Comparison of ENCODE assay signal across 14 mouse cellular contexts in the genomic region with DNA sequence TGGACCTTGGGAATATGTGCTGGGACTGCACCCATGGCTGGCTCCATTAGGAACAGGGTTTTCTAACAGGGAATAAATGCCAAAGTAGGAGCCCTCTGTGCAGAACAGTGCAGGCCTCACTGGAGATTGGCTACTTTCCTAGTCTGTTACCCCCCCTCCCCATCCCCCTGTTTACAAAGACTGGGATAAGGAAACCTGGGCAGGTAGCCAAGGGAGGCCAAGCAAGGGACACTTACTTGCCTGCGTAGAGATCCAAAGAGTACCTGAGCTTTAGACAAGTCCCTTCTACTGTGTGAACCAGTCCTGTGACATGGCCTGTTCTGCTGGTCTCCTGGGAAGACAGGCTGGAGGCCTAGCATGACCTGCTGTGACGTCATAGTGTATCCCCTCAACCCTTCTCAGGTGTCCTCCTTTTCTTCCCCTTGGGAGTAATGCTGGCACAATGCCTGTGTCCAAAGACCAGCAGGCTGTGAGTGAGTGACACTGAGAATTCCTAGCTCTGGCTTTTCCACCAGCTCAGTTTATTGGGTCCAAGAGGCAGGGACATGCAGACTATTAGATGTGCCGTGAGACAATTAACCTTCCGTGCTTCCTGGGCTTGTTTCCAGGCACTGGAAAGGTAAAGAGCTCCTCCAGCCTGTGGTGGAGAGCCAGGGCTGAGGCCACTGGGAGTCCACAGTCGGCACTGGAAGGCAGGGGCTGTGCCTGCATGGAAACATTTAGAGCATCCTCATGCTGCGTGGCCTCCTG. TPM values are rescaled to one million over a fixed set of nuclear protein-coding genes. Genes with fewer than 3 reads are reported as not detected.
A peak's percentile ranks its signal among the peaks of the same experiment; 100 is the strongest.
DNase-seq lines count a peak whose midpoint lies in the region; ATAC-seq lines count a peak whose summit lies in the region.
"Had no signal": no experiment of that assay in that cellular context is flagged by ENCODE, and none has a peak within 500 bp of the region (broad histone marks: within the 10 kb centered on the region; RNA-seq: fewer than 3 reads in every experiment).

No protein-coding gene starts in this region.

- no peak overlapping the region for H3K9ac ChIP-seq in hindbrain, embryonic 15.5 days
- H3K9ac ChIP-seq in stomach, embryonic 16.5 days (ENCODE audit: low read length) = no peak overlapping the region

- H3K4me2 ChIP-seq in hindbrain, embryonic 15.5 days = no peak overlapping the region
- no peak overlapping the region for H3K4me2 ChIP-seq in stomach, embryonic 16.5 days (ENCODE audit: low read depth, low read length)

- H3K36me3 ChIP-seq in hindbrain, embryonic 15.5 days = no peaks in the 10 kb centered on the region
- H3K36me3 ChIP-seq in hindbrain, embryonic 10.5 days = no peaks in the 10 kb centered on the region
- H3K36me3 ChIP-seq in stomach, embryonic 16.5 days (ENCODE audit: control insufficient read depth, insufficient read depth, low read length) = no peaks in the 10 kb centered on the region
- H3K36me3 ChIP-seq: midbrain, embryonic 10.5 days had no signal

- no peak overlapping the region for H3K4me3 ChIP-seq in hindbrain, embryonic 15.5 days
- no peak overlapping the region for H3K4me3 ChIP-seq in hindbrain, embryonic 10.5 days
- H3K4me3 ChIP-seq in stomach, embryonic 16.5 days (replicated peaks; ENCODE audit: low read length) = no peak overlapping the region
- H3K4me3 ChIP-seq: midbrain, embryonic 10.5 days had no signal

- H3K27ac ChIP-seq in hindbrain, embryonic 15.5 days (replicated peaks) = no peak overlapping the region
- no peak overlapping the region for H3K27ac ChIP-seq in hindbrain, embryonic 10.5 days
- H3K27ac ChIP-seq in stomach, embryonic 16.5 days (ENCODE audit: low read length) = no peak overlapping the region
- H3K27ac ChIP-seq: midbrain, embryonic 10.5 days had no signal

- intact Hi-C loops in left cerebral cortex, postnatal 36 days (cut with DNase I) = no loop called here

- 71% methylated on average over 6 of the region's 6 CpGs for WGBS in hindbrain, embryonic 15.5 days
- WGBS in hindbrain, embryonic 10.5 days = 92% methylated on average over 6 of the region's 6 CpGs
- WGBS in stomach, embryonic 16.5 days = 56% methylated on average over 6 of the region's 6 CpGs

- no peaks in the 10 kb centered on the region for H3K27me3 ChIP-seq in hindbrain, embryonic 15.5 days
- no peaks in the 10 kb centered on the region for H3K27me3 ChIP-seq in hindbrain, embryonic 10.5 days (ENCODE audit: insufficient read depth, poor library complexity, severe bottlenecking)
- H3K27me3 ChIP-seq in stomach, embryonic 16.5 days (ENCODE audit: control insufficient read depth, insufficient read depth, low read length) = no peaks in the 10 kb centered on the region

- peak; percentile 45; the same call in 1 of the 2 replicates for ATAC-seq in hindbrain, embryonic 15.5 days (ENCODE audit: low FRiP score, low read depth)
- peak; percentile 86 for ATAC-seq in stomach, embryonic 16.5 days (ENCODE audit: insufficient read depth, low FRiP score)
- no peak for ATAC-seq in monocyte, adult 5-6 weeks (replicated peaks; ENCODE audit: insufficient number of reproducible peaks, low FRiP score, low TSS enrichment, poor library complexity, severe bottlenecking)

- no peak for DNase-seq in hindbrain, embryonic 10.5 days (ENCODE audit: low spot score)
- DNase-seq in ovary, postnatal 14 days (ENCODE audit: low spot score) = peak; percentile 5
- no peak for DNase-seq in ovary, postnatal 36 days (ENCODE audit: low spot score)
- peak; percentile 10 to 15 for DNase-seq in kidney, adult 8-10 months
- DNase-seq in left cerebral cortex, postnatal 36 days (ENCODE audit: low spot score in 2 of 2) = no peak
- DNase-seq: cerebellum, adult 9-10 months; gastrocnemius, postnatal 10 days; right cerebral cortex, postnatal 4 days; thymus, adult 2 months had no signal

- H3K4me1 ChIP-seq in hindbrain, embryonic 15.5 days (replicated peaks) = no peaks in the 10 kb centered on the region
- H3K4me1 ChIP-seq in hindbrain, embryonic 10.5 days (replicated peaks) = no peaks in the 10 kb centered on the region
- peaks cover 4% of the 10 kb centered on the region; the same call in 1 of the 2 replicates for H3K4me1 ChIP-seq in stomach, embryonic 16.5 days (ENCODE audit: control insufficient read depth, insufficient read depth, low read length)

- H3K9me3 ChIP-seq in hindbrain, embryonic 15.5 days = no peaks in the 10 kb centered on the region
- H3K9me3 ChIP-seq in hindbrain, embryonic 10.5 days = 0 out of 2 replicates have a peak, but pooled peaks cover 3% of the 10 kb centered on the region
- H3K9me3 ChIP-seq in stomach, embryonic 16.5 days (replicated peaks; ENCODE audit: control insufficient read depth, low read length) = no peaks in the 10 kb centered on the region
- H3K9me3 ChIP-seq: midbrain, embryonic 10.5 days had no signal

RNA-seq across cellular contexts. Expression of gene Sptlc1, which starts 37.5 kb away (rescaled TPM):
- polyA plus RNA-seq in hindbrain, embryonic 15.5 days (2015; fragmentation: Nextera tagmentation; extraction: Ambion mirVana) = 26.2 and 27.0 TPM in 2 replicates
- polyA plus RNA-seq in hindbrain, embryonic 10.5 days (2016; fragmentation: Nextera tagmentation; extraction: Ambion mirVana) = 33.6 and 34.9 TPM in 2 replicates
- polyA plus RNA-seq in stomach, embryonic 16.5 days (2015; fragmentation: Nextera tagmentation; extraction: Ambion mirVana) = 44.3 and 44.6 TPM in 2 replicates
- 59.4 to 86.7 TPM (median 74.0 TPM) in 3 replicates for total RNA-seq in monocyte, adult 5-6 weeks (2017)
- total RNA-seq in left cerebral cortex, postnatal 36 days (2021) = 10 to 100 TPM; 26.3 to 30.0 TPM

RNA-seq across cellular contexts. Expression of gene Msx2, which starts 58.2 kb away (rescaled TPM):
- polyA plus RNA-seq in hindbrain, embryonic 15.5 days (2015; fragmentation: Nextera tagmentation; extraction: Ambion mirVana) = 2.3 and 3.1 TPM in 2 replicates
- polyA plus RNA-seq in hindbrain, embryonic 10.5 days (2016; fragmentation: Nextera tagmentation; extraction: Ambion mirVana) = 45.5 and 57.9 TPM in 2 replicates
- 1.6 and 2.2 TPM in 2 replicates for polyA plus RNA-seq in stomach, embryonic 16.5 days (2015; fragmentation: Nextera tagmentation; extraction: Ambion mirVana)
- not detected in 3 replicates for total RNA-seq in monocyte, adult 5-6 weeks (2017)
- total RNA-seq in left cerebral cortex, postnatal 36 days (2021) = under 1 TPM; 0.36 to 0.49 TPM
- total RNA-seq: CH12.LX had no signal

Comparison
In these comparisons a context has a peak if more than half of its experiments do, and no peak if none do; other contexts are left out.
1. DNase-seq: peak in ovary, postnatal 14 days (single experiment) and kidney, adult 8-10 months (2 of 2); none in hindbrain, embryonic 10.5 days (single experiment), ovary, postnatal 36 days (single experiment) and left cerebral cortex, postnatal 36 days (0 of 2).
2. RNA of gene Msx2, which starts 58.2 kb away (polyA plus RNA-seq): 45.5 to 57.9 TPM in hindbrain, embryonic 10.5 days; 2.3 to 3.1 TPM in hindbrain, embryonic 15.5 days and 1.6 to 2.2 TPM in stomach, embryonic 16.5 days; every median in the first group is over 10 times any median in the second.